Mouse (Mus musculus) olfactory bulb, adult 2 months (tissue): Measurements from ENCODE around the gene Bicra.

Experiments used
- CTCF ChIP-seq: fragments of 200-500 bp; IDR thresholded peaks from 2 replicates; pipeline ENCODE4 v1.5.1; 2012; ENCODE audit warnings: low read depth, mild to moderate bottlenecking, low read length, moderate library complexity; ENCODE audit not compliant: insufficient read depth
- POLR2A ChIP-seq: fragments of 200-500 bp; IDR thresholded peaks from 2 replicates; pipeline ENCODE4 v1.6.1; 2012; ENCODE audit warnings: mild to moderate bottlenecking, low read depth, low read length, moderate library complexity; ENCODE audit not compliant: insufficient read depth

DNA sequence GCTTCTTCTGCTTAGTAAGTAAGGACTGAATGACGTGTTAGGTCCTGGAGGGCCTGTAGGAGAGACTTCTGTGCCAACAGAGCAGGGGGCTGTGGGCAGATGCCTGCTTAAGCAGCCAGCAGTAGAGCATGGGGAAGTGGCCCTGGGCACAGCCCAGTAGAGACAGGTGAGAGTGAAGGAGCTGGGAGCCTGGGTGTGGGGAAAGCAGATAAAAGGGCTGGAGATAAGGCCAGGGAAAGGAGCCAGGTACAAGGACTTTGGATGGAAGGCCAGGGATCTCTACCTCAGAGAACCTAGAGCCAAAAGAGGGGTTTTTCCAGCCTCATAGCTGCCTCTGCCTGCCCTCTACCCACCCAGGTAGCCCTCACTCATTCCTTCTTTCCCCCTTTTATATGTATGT is 14.7 kb downstream of the Bicra start:
- TF ChIP-seq CTCF (no peak), POLR2A (no peak)
